Mouse (Mus musculus) layer of hippocampus, postnatal 36 days (tissue): ENCODE measurements around the gene Yipf4. TPM values are rescaled to one million over a fixed set of nuclear protein-coding genes. Genes with fewer than 3 reads are reported as not detected.

ENCODE experiments used
- DNase-seq, 2 experiments: peaks; one replicate each; pipeline ENCODE4 v3.0.0; 2022
- total RNA-seq, 2 experiments: library from RNA; stranded (reverse); gene quantifications; 2 replicates each; pipeline ENCODE4 v1.2.3; 2021

Gene Yipf4
- total RNA-seq, 2 experiments from 2014 or later: 80.0 to 96.8 TPM

DNA sequence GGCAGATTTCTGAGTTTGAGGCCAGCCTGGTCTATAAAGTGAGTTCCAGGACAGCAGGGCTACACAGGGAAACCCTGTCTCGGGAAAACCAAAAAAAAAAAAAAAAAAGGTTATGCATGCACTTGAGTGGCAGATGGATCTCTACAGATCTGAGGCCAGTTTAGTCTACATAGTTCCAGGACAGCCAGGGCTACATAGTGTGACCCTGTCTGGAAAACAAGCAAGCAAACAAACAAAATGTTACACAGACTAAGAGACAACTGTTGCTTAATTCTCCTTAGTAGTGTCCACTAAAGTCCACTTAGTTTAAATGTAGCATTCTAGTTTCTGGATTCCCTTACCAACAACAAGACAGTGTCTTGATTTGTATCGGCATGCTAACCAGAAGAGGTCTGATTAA lies 36.8 kb downstream of the Yipf4 start:
- no peak for DNase-seq

DNA sequence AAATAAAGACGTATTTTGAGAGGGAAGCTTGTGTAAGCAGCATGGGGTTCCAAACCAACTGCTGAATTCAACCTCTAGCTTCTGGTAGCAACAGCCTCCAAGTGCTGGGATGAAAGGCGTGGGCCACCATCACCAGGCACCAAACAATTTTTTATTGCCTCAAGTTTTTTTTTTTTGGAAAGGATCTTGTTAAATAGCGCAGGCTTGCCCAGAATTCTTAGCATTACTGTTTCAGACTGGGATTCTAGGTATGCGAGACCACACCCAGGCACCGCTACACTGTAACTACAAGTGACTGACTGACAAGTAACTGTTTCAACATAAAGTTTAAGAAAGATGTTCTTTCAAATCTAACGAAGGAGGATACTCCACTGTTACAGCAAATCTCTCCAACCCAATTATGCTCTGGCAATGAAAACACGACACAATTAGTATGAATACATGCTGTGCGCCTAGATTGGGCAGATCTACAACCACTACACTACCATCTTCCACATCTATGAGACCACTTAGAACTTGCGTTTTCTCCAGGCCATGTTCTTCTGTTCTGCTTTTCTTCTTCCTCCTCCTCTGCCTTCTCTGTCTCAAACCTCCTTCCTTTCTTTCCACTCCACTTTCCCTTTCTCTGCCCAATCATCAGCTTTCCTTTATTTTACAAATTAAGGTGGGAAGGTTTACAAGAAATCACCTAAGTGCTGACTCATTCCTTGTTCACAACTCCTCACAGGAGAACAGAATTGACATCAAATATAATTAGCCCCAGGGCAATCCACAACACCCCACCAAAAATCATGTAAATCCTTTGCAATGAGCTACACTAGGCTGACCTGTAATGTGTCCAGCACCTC lies 37.7 kb downstream of the Yipf4 start:
- peak in 1 of 2 experiments; percentile 4 for DNase-seq

DNA sequence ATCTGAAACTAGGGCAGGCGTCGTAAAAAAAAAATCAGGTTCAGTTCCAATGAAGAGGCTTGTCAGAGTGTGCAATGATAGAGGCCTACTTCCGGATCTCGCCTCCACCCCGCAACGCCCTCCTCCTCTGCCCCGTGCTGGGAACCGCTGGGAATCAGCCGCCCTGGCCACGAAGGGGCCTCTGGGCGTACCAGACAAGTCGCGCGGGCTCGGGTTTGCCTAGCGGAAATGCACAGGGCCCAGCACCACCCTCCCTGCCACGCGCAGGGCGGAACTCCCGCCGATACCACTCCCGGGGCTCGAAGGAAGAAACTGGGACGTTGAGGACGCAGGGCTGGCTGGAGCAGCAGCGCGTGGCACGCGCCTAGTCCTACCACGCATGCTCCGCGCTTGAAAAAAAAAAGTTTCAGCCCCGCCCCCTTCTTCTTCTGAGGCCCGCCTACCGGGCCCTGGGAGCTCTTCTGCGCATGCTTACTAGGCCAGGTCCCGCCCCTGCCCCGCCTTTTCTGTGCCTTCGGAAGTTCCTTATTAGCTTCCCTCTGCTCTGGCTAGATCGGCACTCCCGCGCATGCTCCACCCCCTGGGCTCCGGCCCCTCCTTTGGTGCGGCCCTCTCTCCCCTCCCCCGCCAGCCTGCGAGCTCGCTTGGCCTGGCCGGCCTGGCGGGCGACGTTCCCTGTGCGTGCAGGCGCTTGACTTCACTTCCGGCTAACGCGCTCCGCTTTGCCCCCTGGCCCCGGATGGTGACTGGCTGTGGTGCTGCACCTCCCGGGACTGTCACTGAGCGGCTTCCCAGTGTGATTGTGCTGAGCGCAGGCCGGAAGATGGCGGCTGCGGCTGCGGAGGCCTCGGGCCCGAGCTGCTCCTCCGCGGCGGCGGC lies 38.7 kb downstream of the Yipf4 start, which contains the start of gene Birc6:
Gene Birc6, plus strand, starts transcription at position 567 of the 879 bp plus-strand sequence.
- peak; percentile 100 for DNase-seq

DNA sequence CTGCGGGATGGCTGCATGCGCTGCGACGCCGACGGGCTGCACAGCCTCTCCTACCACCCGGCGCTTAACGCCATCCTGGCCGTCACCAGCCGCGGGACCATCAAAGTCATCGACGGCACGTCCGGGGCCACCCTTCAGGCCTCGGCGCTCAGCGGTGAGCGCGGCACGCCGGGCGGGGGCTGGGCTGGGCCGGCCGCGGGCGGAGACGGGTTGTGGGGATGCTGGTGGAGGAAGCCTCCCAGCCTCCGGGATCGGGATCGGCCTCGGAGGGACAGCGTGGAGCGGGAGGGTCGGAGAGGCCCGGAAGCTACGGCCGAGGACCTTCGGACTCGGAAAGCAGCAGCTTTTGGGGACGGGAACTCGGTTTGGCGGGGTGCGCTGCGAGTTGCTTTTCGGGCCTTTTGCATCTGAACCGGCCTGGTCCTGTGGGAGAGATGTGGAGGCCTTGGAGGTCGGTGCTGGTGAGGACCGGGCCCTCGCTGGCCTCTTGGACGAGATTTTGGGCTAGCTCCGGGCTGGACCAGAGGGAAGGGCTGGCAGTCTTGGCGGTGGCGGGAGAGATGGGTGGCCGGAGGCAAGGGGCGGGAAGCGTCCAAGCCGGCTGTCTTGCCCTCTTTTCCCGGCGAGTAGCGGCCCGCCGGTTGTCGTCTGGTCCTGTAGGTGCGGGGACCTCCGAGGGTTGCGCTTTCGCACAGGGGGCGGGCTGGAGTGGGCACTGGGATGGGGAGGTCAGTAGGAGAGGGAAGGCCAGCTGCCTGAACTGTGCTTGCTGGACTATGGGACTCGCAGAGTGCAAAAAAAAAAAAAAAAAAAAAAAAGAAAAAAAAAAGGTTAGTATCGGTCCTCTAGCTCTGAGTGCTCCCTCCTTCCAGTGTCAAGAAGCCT lies 39.6 kb downstream of the Yipf4 start:
- no peak for DNase-seq

DNA sequence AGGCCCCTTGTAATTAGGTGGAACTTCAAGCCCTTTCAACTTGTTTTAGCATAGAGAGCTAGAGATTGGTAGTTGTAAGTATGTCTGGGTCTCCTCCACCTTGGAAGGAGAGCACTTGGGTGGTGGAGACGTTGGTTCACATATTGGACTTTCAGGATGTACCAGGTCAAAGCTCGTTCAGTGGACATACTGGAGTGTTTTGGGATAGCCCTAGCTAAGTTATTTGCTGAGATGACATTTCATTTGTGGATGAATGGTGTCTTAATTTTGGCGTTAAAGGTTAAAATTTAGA lies 40.2 kb downstream of the Yipf4 start:
- no peak for DNase-seq

DNA sequence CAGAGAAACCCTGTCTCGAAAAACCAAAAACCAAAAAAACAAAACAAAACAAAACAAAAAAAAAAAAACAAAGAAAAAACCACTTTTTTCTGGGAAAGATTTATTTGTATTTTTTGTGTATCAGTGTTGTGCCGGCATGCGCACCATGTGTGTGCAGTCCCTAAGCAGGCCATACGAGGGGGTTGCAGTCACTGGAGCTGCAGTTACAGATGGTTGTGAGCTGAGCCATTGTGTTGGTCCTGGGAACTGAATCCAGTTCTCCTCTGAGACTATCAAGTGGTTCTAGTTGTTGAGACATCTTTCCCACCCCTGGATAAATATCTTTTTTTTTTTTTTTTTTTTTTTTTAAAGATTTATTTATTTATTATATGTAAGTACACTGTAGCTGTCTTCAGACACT lies 45.7 kb downstream of the Yipf4 start:
- no peak for DNase-seq

DNA sequence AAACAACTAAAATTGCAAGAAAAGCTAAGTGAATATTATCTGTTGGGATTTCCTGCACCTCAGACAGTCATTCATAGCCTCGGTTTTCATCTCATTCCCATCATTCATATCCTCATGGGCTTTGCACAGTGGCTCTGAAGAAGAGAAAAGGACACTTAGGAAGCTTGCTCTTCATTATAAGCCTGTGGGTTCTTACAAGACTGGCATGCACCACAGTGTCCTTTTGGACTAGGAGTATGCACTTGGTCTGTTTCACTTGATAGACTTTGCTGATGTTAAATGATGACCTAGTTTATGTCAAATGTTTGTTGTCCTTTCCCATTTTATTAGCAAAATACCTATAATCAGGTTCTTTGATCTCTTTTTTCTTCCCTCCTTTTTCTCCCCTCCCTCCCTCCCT lies 48.2 kb downstream of the Yipf4 start:
- DNase-seq: no peak

DNA sequence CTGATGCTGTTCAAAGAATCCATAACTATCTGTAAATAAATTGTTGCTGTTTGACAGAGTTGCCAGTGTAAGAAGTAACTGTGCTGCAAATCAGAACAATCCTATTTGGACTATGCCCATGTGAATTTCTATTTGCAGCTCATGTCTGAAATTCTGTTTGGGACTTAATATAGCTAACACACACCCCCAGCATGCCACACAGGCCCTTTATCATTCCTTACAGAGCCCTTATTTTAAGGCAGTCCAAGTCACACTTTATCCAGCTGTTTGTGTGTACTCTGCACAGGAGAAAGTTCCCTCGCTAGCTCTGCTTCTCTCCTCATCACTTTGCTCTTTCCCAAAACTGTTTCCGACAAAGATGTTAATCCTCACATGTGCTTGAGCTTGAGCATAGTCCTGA lies 54.3 kb downstream of the Yipf4 start:
- no peak for DNase-seq

Other genes with a start within 250 kb of the Yipf4 start
- 10 to 100 TPM; 50.0 to 50.2 TPM for gene Memo1, start 194.0 kb upstream of the Yipf4 start, total RNA-seq
- 10 to 100 TPM; 50.9 to 54.4 TPM for gene Dpy30, start 165.5 kb upstream of the Yipf4 start, total RNA-seq
- gene Spast, start 150.5 kb upstream of the Yipf4 start, total RNA-seq: 10 to 100 TPM; 59.2 to 60.5 TPM
- gene Slc30a6, start 93.9 kb upstream of the Yipf4 start, total RNA-seq: 10 to 100 TPM; 17.0 to 19.0 TPM
- gene Nlrc4, start 30.4 kb upstream of the Yipf4 start, total RNA-seq: under 1 TPM; 0.10 TPM
- gene Birc6, start 38.8 kb downstream of the Yipf4 start, total RNA-seq: 100 to 1,000 TPM; 116 to 131 TPM
- 10 to 100 TPM; 24.1 to 24.6 TPM for gene Ttc27, start 228.2 kb downstream of the Yipf4 start, total RNA-seq